Mouse (Mus musculus): ENCODE measurements around the gene Acss2.

GRCm38 (mm10) chr2:155562209-155562608, 44.5 kb downstream of the Acss2 start:
- TF ChIP-seq CTCF (IDR thresholded peaks at IDR 0.05; ENCODE audit: low read depth, low read length), result no peak
- TF ChIP-seq POLR2A (IDR thresholded peaks at IDR 0.05; ENCODE audit: borderline replicate concordance, low read depth, low read length), result no peak

Measured in bone marrow macrophage, adult 2 months (primary cell).